Mouse (Mus musculus) kidney, postnatal 0 days (tissue): Measurements from ENCODE around the gene Olfr1217. TPM values are rescaled to one million over a fixed set of nuclear protein-coding genes. Genes with fewer than 3 reads are reported as not detected.
"Not testable (repeated sequence)": the region's sequence is repeated elsewhere in the genome, so short reads cannot be mapped to it uniquely, and the experiment has no call there.

Source experiments
- ATAC-seq: fragments of 200-750 bp; cut with Nextera tagmentation; replicated peaks from 2 replicates; pipeline ENCODE4 v1.8.0; 2017; ENCODE audit warnings: low read depth, moderate number of reproducible peaks, moderate TSS enrichment, moderate library complexity; ENCODE audit not compliant: low FRiP score
- DNase-seq: peaks from one replicate; pipeline ENCODE4 v3.0.0-alpha.2; 2016; ENCODE audit warnings: low spot score
- H3K27ac ChIP-seq: fragments of 300-500 bp; sonication (generic); 2 replicates; pipeline ENCODE4 v1.5.1; 2014; ENCODE audit warnings: mild to moderate bottlenecking
- H3K27me3 ChIP-seq: fragments of 300-500 bp; sonication (generic); 2 replicates; pipeline ENCODE4 v1.6.1; 2014; ENCODE audit warnings: low read length, mixed read lengths; ENCODE audit not compliant: insufficient read depth
- H3K36me3 ChIP-seq: fragments of 300-500 bp; sonication (generic); 2 replicates; pipeline ENCODE4 v1.6.1; 2014; ENCODE audit warnings: low read length, mixed read lengths; ENCODE audit not compliant: insufficient read depth
- H3K4me1 ChIP-seq: fragments of 300-500 bp; sonication (generic); replicated peaks from 2 replicates; pipeline ENCODE4 v1.6.1; 2014; ENCODE audit warnings: antibody characterized with exemption, low read length, mixed read lengths; ENCODE audit not compliant: insufficient read depth
- H3K4me2 ChIP-seq: fragments of 300-500 bp; sonication (generic); 2 replicates; pipeline ENCODE4 v1.6.1; 2014; ENCODE audit warnings: mild to moderate bottlenecking, low read length, moderate library complexity, mixed read lengths
- H3K4me3 ChIP-seq: fragments of 300-500 bp; sonication (generic); replicated peaks from 2 replicates; pipeline ENCODE4 v1.5.1; 2014; ENCODE audit warnings: low read depth, low read length
- H3K9ac ChIP-seq: fragments of 300-500 bp; sonication (generic); 2 replicates; pipeline ENCODE4 v1.6.1; 2014; ENCODE audit warnings: low read depth, low read length
- H3K9me3 ChIP-seq: fragments of 300-500 bp; sonication (generic); replicated peaks from 2 replicates; pipeline ENCODE4 v1.6.1; 2016; ENCODE audit warnings: low read length, inconsistent platforms, mixed read lengths
- CTCF ChIP-seq: IDR thresholded peaks from 2 replicates; pipeline ENCODE4 v1.5.1; 2016; ENCODE audit warnings: antibody characterized with exemption, low read depth, mild to moderate bottlenecking, moderate library complexity
- WGBS: fragments of 180-500 bp; shearing (Covaris S2); extraction: QIAGEN DNeasy Blood & Tissue Kit; methylation state at CpG from one replicate; pipeline ENCODE4 v1.1.7; 2014; 5-methylcytosine and 5-hydroxymethylcytosine counted together
- polyA plus RNA-seq: library from polyadenylated mRNA; unstranded; fragments of >200 nt; fragmentation: Nextera tagmentation; extraction: Ambion mirVana; gene quantifications from 2 replicates; pipeline ENCODE4 v1.2.1, GENCODE M21; 2015

Olfr1217 gene
- polyA plus RNA-seq, result not detected in 2 replicates

DNA sequence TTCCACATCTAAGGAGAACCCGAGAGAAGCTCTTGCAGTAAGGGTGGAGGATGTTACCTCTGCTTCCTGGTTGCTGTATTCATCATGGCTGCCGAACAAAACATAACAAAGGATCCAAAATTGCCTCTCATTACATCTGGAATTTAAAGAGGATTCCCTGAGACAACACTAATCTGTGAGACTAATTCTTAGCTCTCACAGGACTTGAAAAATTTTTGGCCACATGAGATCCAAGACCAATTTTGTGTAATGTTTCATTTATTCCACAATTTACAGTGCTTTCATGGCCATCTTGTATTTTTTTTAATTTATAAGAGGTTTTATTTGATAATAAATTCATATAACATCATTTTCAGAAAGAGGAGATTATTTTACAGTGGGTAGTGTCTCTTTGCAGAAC is at the start of gene Olfr1217:
TSS of gene Olfr1217 (minus strand) at position 101 of the 400 bp plus-strand sequence.
- no peak for ATAC-seq
- no peak within 1 kb of the TSS for H3K4me2 ChIP-seq
- no peaks in the 10 kb centered on the region for H3K36me3 ChIP-seq
- no peaks in the 10 kb centered on the region for H3K4me1 ChIP-seq
- no peak for DNase-seq
- no peak within 1 kb of the TSS for H3K9ac ChIP-seq
- no peaks in the 10 kb centered on the region for H3K9me3 ChIP-seq
- 70% methylated on average over 2 of the region's 2 CpGs for WGBS
- no peak within 1 kb of the TSS for H3K4me3 ChIP-seq
- H3K27me3 ChIP-seq, result no peaks in the 10 kb centered on the region
- no peak within 1 kb of the TSS for H3K27ac ChIP-seq
- no peak for TF ChIP-seq CTCF

DNA sequence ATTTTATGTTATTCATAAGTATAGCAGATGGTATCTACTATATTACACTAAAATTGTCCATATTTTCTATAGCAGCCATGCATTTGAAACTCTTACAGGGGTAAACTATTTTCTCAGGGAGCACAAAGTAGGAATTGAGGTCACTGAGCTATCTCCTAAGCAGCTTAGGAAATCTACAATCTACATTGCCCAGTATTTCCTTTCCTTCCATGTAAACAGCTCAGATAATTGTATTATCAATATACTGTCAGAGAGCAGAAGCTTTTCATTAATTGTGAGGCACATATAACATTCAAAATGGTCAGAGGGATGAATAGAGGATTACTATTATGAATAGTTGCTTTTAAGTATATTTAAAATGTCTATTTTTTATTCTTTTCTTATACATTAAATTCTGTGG is 49.6 kb upstream of the Olfr1217 start:
- ATAC-seq, result no peak

DNA sequence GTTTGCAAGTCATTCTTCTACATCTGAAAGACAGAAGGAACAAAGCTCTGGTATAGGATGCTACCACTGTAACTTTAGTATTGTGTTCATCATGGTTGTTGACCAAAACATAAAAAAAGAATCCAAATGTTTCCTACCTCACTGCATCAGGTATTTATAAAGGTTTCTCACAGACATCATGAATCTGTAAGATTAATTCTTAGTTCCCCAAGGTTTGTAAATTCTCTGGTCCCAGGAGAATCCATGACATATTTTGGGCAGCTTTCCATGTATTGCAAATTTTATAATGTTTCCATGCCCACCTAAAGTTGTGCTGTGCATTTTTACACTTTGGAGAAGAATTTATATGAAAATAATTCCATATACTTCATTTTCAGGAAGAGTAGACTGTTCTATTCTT is 29.2 kb upstream of the Olfr1217 start, which contains the start of gene Olfr1218:
TSS of gene Olfr1218 (minus strand) at position 101 of the 400 bp plus-strand sequence.
- no peak within 1 kb of the TSS for H3K4me2 ChIP-seq
- no peaks in the 10 kb centered on the region for H3K36me3 ChIP-seq
- H3K4me1 ChIP-seq, result no peaks in the 10 kb centered on the region
- no peak for TF ChIP-seq CTCF
- DNase-seq (no peak), ATAC-seq (no peak)
- no peak within 1 kb of the TSS for H3K4me3 ChIP-seq
- H3K27ac ChIP-seq, result no peak within 1 kb of the TSS
- no peaks in the 10 kb centered on the region for H3K9me3 ChIP-seq
- H3K27me3 ChIP-seq, result no peaks in the 10 kb centered on the region
- no peak within 1 kb of the TSS for H3K9ac ChIP-seq

More for the DNA sequence above, 49.6 kb upstream of the Olfr1217 start:
- no peaks in the 10 kb centered on the region for H3K36me3 ChIP-seq
- H3K27me3 ChIP-seq, result no peaks in the 10 kb centered on the region
- H3K4me2 ChIP-seq, result no peak overlapping the region
- H3K9me3 ChIP-seq, result no peaks in the 10 kb centered on the region
- no peak for DNase-seq
- TF ChIP-seq CTCF, result no peak
- no peak overlapping the region for H3K9ac ChIP-seq
- H3K27ac ChIP-seq, result no peak overlapping the region
- no peak overlapping the region for H3K4me3 ChIP-seq
- no peaks in the 10 kb centered on the region for H3K4me1 ChIP-seq

DNA sequence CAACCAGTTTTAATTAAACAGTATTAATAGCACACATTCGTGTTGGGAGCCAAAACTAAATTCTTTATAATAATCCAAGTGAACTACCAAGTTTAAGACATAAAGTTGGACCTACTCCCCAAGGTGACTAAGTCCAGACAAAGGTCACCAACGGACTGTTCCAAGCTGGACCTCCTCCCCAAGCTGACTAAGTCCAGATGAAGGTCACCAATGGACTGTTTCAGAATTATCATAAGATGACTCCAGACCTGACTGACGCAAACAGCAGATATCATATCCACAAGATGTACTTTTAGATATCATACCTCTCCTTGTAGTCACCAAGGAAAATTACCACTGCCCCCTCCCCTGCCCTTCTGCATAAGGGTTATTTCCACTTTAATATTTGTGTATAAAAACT is 10.4 kb downstream of the Olfr1217 start:
- not testable (repeated sequence) for ATAC-seq, H3K27me3 ChIP-seq, H3K9me3 ChIP-seq, DNase-seq, H3K4me2 ChIP-seq, H3K4me1 ChIP-seq, H3K27ac ChIP-seq, H3K36me3 ChIP-seq, H3K9ac ChIP-seq, H3K4me3 ChIP-seq
- WGBS, result 71% methylated on average over 3 of the region's 3 CpGs

DNA sequence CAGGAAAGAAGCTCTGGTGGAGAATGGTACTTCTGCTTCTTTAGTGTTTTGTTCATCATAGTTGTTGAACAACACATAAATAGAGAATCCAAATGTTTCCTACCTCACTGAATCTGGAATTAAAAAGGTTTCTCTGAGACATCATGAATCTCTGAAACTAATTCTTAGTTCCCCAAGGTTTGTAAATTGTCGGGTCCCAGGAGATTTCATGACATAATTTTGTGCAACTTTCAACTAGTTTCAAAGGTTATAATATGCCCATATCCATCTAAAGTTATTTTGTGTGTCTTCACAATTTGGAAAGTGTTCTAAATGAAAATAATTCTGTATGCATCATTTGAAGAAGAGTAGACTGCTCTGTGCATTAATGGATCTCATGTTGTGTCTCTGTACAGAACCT is 13.6 kb downstream of the Olfr1217 start, which contains the start of gene Olfr1216:
TSS of gene Olfr1216 (minus strand) at position 101 of the 400 bp plus-strand sequence.
- no peaks in the 10 kb centered on the region for H3K4me1 ChIP-seq
- H3K9me3 ChIP-seq, result no peaks in the 10 kb centered on the region
- TF ChIP-seq CTCF, result no peak
- H3K4me2 ChIP-seq, result no peak within 1 kb of the TSS
- ATAC-seq, result no peak
- no peak within 1 kb of the TSS for H3K4me3 ChIP-seq
- H3K27me3 ChIP-seq, result no peaks in the 10 kb centered on the region
- no peaks in the 10 kb centered on the region for H3K36me3 ChIP-seq
- no peak within 1 kb of the TSS for H3K27ac ChIP-seq
- 85% methylated on average over 1 of the region's 1 CpGs for WGBS
- H3K9ac ChIP-seq, result no peak within 1 kb of the TSS
- no peak for DNase-seq

DNA sequence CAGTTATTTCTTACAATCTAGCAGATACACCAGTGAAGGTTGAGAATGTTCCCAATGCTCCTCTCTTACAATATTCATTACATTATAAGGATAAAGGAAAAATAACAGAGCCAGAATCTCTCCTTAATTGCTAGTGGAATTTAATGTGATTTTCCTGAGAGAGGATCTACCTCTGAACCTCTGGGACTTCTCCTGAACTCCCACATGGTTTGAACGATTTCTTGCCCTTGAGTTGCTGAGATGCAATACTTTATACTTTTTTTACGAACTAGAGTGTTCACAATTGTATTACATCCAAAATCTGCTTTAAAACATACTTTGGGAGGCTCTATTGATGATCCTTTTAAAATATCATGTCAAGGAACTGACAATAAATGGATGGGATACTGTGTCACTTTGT is 25.0 kb downstream of the Olfr1217 start, which contains the start of gene Olfr1215:
TSS of gene Olfr1215 (minus strand) at position 101 of the 400 bp plus-strand sequence.
- H3K9ac ChIP-seq, result no peak within 1 kb of the TSS
- WGBS, result 54% methylated on average over 2 of the region's 2 CpGs
- no peak within 1 kb of the TSS for H3K4me2 ChIP-seq
- H3K36me3 ChIP-seq, result no peaks in the 10 kb centered on the region
- H3K9me3 ChIP-seq, result no peaks in the 10 kb centered on the region
- TF ChIP-seq CTCF, result no peak
- H3K27ac ChIP-seq, result no peak within 1 kb of the TSS
- H3K4me3 ChIP-seq, result no peak within 1 kb of the TSS
- ATAC-seq (no peak), DNase-seq (no peak)
- H3K4me1 ChIP-seq, result no peaks in the 10 kb centered on the region
- no peaks in the 10 kb centered on the region for H3K27me3 ChIP-seq

DNA sequence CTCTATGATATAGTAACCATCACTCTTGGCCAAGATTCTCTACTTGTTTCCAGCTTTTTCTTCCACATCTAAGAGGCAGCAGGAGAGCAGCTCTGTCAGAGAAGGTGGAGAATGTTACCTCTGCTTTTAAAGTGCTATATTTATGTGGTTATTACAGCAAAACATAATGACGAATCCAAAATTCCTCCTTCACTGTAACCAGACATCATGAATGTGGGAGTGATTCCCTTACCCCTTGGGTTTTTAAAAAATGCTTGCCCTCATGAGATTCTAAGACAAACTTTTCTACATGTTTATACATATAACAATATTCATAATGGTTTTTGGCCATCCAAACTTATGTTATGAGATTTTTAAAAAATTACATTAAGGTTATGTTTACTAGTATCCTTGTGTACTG is 39.3 kb downstream of the Olfr1217 start, which contains the start of gene Olfr1214:
TSS of gene Olfr1214 (minus strand) at position 101 of the 400 bp plus-strand sequence.
- no peak for TF ChIP-seq CTCF
- H3K36me3 ChIP-seq, result no peaks in the 10 kb centered on the region
- 84% methylated on average over 1 of the region's 1 CpGs for WGBS
- no peak within 1 kb of the TSS for H3K27ac ChIP-seq
- ATAC-seq (no peak), DNase-seq (no peak)
- H3K4me3 ChIP-seq, result no peak within 1 kb of the TSS
- no peaks in the 10 kb centered on the region for H3K4me1 ChIP-seq
- H3K9ac ChIP-seq, result no peak within 1 kb of the TSS
- H3K9me3 ChIP-seq, result no peaks in the 10 kb centered on the region
- H3K4me2 ChIP-seq, result no peak within 1 kb of the TSS
- H3K27me3 ChIP-seq, result no peaks in the 10 kb centered on the region
